Mouse (Mus musculus): ENCODE data around the gene Hist1h2bb. TPM values are rescaled to one million over a fixed set of nuclear protein-coding genes. Genes with fewer than 3 reads are reported as not detected.

Gene Hist1h2bb
- polyA plus RNA-seq, 1 experiment from 2014 or later = 3.4 TPM

DNA sequence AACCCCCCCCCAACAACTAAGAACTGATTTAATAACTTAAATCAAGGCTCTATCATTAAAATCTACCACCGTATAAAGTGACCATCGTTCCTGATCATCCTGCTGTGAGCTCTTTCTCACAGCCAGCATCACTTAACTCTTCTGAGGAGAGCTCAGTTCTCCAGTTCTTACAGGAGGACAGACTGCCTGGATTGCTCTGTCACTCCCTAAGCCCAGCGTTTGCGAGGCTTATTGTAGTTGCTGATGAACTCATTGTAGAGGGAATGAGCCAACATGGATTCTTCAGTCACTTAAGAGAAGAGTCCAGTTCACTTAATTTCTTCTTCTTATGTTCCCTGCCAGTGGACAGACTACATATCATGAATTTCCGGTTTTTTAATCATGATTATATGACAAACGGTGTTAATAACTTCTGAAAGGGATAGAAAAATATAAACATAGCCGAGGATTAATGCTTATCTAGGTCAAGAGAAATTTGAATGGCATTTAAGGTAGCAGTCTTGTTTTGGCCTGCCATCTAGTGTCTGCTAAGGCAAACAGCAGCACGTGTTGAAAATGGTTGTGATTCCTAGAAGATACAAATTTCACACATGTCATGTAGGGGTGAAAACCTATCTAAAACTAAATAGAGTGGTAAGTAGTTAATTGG lies 14.3 kb upstream of the Hist1h2bb start:
- Histone ChIP-seq H3K27me3 (ENCODE audit: control insufficient read depth, insufficient read depth, low read length) (no peaks in the 10 kb centered on the region), H3K9me3 (ENCODE audit: control insufficient read depth, low read length) (no peaks in the 10 kb centered on the region), H3K4me3 (ENCODE audit: low read depth, low read length) (no peak overlapping the region), H3K9ac (ENCODE audit: low read length) (no peak overlapping the region), H3K4me2 (ENCODE audit: low read depth, severe bottlenecking) (no peak overlapping the region), H3K36me3 (ENCODE audit: control insufficient read depth, insufficient read depth, low read length) (no peaks in the 10 kb centered on the region), H3K4me1 (ENCODE audit: control insufficient read depth, insufficient read depth, low read length) (no peaks in the 10 kb centered on the region), H3K27ac (replicated peaks; ENCODE audit: low read depth, low read length) (no peak overlapping the region)
- ATAC-seq (ENCODE audit: insufficient number of reproducible peaks, low FRiP score, low TSS enrichment, low read depth) (no peak), DNase-seq (ENCODE audit: low spot score) (peak; percentile 24)
- WGBS = 26% methylated on average over 8 of the region's 8 CpGs

DNA sequence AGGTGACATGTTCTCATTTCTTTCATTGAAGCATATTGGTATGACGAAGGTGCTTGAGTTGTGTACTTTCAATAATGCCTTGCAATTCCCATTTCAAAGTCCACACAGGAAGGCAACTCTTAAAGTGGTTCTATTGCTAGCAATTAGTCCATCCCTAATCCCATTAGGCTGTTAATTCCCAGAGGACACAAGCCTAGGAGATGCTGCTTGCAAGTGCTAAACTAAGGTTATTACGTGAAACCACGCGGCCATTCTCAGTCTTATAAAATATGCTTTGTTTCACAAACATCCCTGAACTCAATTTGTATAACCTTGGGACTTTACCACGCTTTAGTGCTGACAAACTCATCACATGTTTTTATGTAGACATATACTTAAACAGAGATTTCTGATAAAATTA lies 9.4 kb upstream of the Hist1h2bb start:
- H3K9me3 ChIP-seq (ENCODE audit: control insufficient read depth, low read length) = no peaks in the 10 kb centered on the region
- no peak overlapping the region for H3K27ac ChIP-seq (replicated peaks; ENCODE audit: low read depth, low read length)
- H3K4me2 ChIP-seq (ENCODE audit: low read depth, severe bottlenecking) = no peak overlapping the region
- no peaks in the 10 kb centered on the region for H3K4me1 ChIP-seq (ENCODE audit: control insufficient read depth, insufficient read depth, low read length)
- H3K4me3 ChIP-seq (ENCODE audit: low read depth, low read length) = no peak overlapping the region
- peak; percentile 18 for DNase-seq (ENCODE audit: low spot score)
- H3K36me3 ChIP-seq (ENCODE audit: control insufficient read depth, insufficient read depth, low read length) = no peaks in the 10 kb centered on the region
- H3K9ac ChIP-seq (ENCODE audit: low read length) = no peak overlapping the region
- no peaks in the 10 kb centered on the region for H3K27me3 ChIP-seq (ENCODE audit: control insufficient read depth, insufficient read depth, low read length)
- no peak for ATAC-seq (ENCODE audit: insufficient number of reproducible peaks, low FRiP score, low TSS enrichment, low read depth)
- 81% methylated on average over 5 of the region's 5 CpGs for WGBS

DNA sequence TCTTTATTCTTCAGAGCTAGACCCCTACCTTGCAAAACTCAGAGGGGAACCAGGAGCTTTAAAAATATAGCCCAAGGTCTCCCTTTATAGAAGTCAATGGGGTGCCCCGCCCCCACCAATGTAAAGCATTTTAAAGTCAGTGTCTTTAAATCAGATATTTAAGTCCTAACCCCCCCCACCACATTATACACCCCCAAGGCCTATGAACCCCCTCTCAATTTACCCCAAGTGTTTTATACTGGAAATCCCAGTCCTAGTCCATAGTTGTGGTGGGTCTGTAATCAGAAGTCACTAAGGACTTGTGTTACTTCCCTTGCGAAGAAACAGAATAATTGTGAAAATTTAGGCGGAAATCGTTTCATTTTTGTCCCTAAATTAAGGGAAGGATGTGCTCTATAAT lies 8.5 kb upstream of the Hist1h2bb start:
- WGBS = 27% methylated on average over 4 of the region's 4 CpGs
- Histone ChIP-seq H3K4me2 (ENCODE audit: low read depth, severe bottlenecking) (peak overlapping the region; percentile 70), H3K9ac (ENCODE audit: low read length) (peak overlapping the region; percentile 77), H3K9me3 (ENCODE audit: control insufficient read depth, low read length) (no peaks in the 10 kb centered on the region), H3K4me1 (ENCODE audit: control insufficient read depth, insufficient read depth, low read length) (no peaks in the 10 kb centered on the region), H3K27me3 (ENCODE audit: control insufficient read depth, insufficient read depth, low read length) (no peaks in the 10 kb centered on the region), H3K4me3 (ENCODE audit: low read depth, low read length) (peak overlapping the region; percentile 48; the same call in 1 of the 2 replicates), H3K27ac (replicated peaks; ENCODE audit: low read depth, low read length) (peak overlapping the region; percentile 99), H3K36me3 (ENCODE audit: control insufficient read depth, insufficient read depth, low read length) (no peaks in the 10 kb centered on the region)
- DNase-seq (ENCODE audit: low spot score) (peak; percentile 34), ATAC-seq (ENCODE audit: insufficient number of reproducible peaks, low FRiP score, low TSS enrichment, low read depth) (no peak)

DNA sequence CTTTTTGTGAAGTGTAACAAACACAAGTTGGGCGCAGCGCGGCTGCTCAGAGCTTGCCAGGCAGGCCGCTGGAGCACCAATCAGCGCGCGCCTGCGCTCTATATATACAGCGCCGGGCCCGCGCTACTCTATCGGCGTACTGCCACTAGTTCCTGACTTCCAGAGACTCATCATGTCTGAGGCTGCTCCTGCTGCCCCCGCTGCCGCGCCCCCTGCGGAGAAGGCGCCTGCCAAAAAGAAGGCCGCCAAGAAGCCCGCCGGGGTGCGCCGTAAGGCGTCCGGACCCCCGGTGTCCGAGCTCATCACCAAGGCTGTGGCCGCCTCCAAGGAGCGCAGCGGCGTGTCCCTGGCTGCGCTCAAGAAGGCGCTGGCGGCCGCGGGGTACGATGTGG lies 7.9 kb upstream of the Hist1h2bb start, which contains the start of gene Hist1h1c:
TSS of gene Hist1h1c (plus strand) at position 132 of the 392 bp plus-strand sequence.
- H3K4me2 ChIP-seq (ENCODE audit: low read depth, severe bottlenecking) = peak within 1 kb of the TSS; percentile 70
- H3K4me3 ChIP-seq (ENCODE audit: low read depth, low read length) = peak within 1 kb of the TSS; percentile 48
- H3K27ac ChIP-seq (replicated peaks; ENCODE audit: low read depth, low read length) = peak within 1 kb of the TSS; percentile 99
- ATAC-seq (ENCODE audit: insufficient number of reproducible peaks, low FRiP score, low TSS enrichment, low read depth) (peak; percentile 92), DNase-seq (ENCODE audit: low spot score) (peak; percentile 95)
- peak within 1 kb of the TSS; percentile 77 for H3K9ac ChIP-seq (ENCODE audit: low read length)
- H3K9me3 ChIP-seq (ENCODE audit: control insufficient read depth, low read length) = no peaks in the 10 kb centered on the region
- no peaks in the 10 kb centered on the region for H3K36me3 ChIP-seq (ENCODE audit: control insufficient read depth, insufficient read depth, low read length)
- under 1% methylated on average over 32 of the region's 38 CpGs for WGBS
- no peaks in the 10 kb centered on the region for H3K27me3 ChIP-seq (ENCODE audit: control insufficient read depth, insufficient read depth, low read length)
- no peaks in the 10 kb centered on the region for H3K4me1 ChIP-seq (ENCODE audit: control insufficient read depth, insufficient read depth, low read length)

DNA sequence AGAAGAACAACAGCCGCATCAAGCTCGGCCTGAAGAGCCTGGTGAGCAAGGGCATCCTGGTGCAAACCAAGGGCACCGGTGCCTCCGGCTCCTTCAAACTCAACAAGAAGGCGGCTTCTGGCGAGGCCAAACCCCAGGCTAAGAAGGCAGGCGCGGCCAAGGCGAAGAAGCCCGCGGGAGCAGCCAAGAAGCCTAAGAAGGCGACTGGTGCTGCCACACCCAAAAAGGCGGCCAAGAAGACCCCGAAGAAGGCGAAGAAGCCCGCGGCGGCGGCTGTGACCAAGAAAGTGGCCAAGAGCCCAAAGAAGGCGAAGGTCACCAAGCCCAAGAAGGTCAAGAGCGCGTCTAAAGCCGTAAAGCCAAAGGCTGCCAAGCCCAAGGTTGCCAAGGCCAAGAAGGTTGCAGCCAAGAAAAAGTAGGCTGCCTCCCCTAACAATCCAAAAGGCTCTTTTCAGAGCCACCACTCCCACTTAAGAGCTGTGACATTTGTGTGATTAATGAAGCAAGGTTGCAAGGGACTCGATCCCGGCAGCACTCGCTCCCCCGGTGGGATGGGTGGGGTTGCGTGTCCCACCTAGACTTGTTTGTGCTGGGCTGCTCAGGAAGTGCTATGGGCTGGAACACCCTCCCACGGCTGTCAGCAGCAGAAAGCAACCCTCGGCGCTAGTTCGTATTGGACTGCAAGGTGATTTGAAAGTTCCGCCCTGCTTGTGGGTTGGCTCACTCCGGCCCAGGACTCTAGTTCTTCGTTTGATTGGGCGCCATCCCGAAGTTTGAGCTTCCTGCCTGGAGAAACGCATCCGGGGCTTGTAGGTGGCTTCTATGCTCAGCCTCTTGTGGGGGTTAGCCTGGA lies 7.2 kb upstream of the Hist1h2bb start:
- Histone ChIP-seq H3K4me1 (ENCODE audit: control insufficient read depth, insufficient read depth, low read length) (no peaks in the 10 kb centered on the region), H3K4me3 (ENCODE audit: low read depth, low read length) (peak overlapping the region; percentile 48), H3K9ac (ENCODE audit: low read length) (peak overlapping the region; percentile 77), H3K36me3 (ENCODE audit: control insufficient read depth, insufficient read depth, low read length) (no peaks in the 10 kb centered on the region), H3K27ac (replicated peaks; ENCODE audit: low read depth, low read length) (peak overlapping the region; percentile 99), H3K27me3 (ENCODE audit: control insufficient read depth, insufficient read depth, low read length) (no peaks in the 10 kb centered on the region), H3K9me3 (ENCODE audit: control insufficient read depth, low read length) (no peaks in the 10 kb centered on the region), H3K4me2 (ENCODE audit: low read depth, severe bottlenecking) (peak overlapping the region; percentile 70)
- ATAC-seq (ENCODE audit: insufficient number of reproducible peaks, low FRiP score, low TSS enrichment, low read depth) (peak; percentile 88), DNase-seq (ENCODE audit: low spot score) (peak; percentile 97)
- WGBS = under 1% methylated on average over 39 of the region's 39 CpGs

DNA sequence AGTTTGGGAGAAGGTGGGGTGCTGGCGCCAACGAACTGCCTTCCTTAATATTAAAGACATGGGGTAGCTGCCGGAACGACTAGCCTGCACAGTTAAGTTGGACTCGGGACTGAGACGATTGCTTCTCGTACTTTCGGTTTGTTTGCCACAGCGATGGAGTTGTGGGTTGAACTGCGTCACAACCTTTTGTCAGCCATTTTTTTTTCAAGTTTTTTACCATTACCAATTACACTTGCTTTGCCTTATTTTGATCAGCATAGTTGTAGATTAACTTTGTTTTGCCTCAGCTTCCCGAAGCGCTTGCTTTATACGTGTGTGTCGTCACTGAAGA lies 6.6 kb upstream of the Hist1h2bb start:
- Histone ChIP-seq H3K36me3 (ENCODE audit: control insufficient read depth, insufficient read depth, low read length) (no peaks in the 10 kb centered on the region), H3K9ac (ENCODE audit: low read length) (peak overlapping the region; percentile 77), H3K9me3 (ENCODE audit: control insufficient read depth, low read length) (no peaks in the 10 kb centered on the region), H3K4me2 (ENCODE audit: low read depth, severe bottlenecking) (peak overlapping the region; percentile 70), H3K27ac (replicated peaks; ENCODE audit: low read depth, low read length) (peak overlapping the region; percentile 99), H3K27me3 (ENCODE audit: control insufficient read depth, insufficient read depth, low read length) (no peaks in the 10 kb centered on the region), H3K4me3 (ENCODE audit: low read depth, low read length) (peak overlapping the region; percentile 48), H3K4me1 (ENCODE audit: control insufficient read depth, insufficient read depth, low read length) (no peaks in the 10 kb centered on the region)
- under 1% methylated on average over 14 of the region's 14 CpGs for WGBS
- ATAC-seq (ENCODE audit: insufficient number of reproducible peaks, low FRiP score, low TSS enrichment, low read depth) (no peak), DNase-seq (ENCODE audit: low spot score) (no peak)

DNA sequence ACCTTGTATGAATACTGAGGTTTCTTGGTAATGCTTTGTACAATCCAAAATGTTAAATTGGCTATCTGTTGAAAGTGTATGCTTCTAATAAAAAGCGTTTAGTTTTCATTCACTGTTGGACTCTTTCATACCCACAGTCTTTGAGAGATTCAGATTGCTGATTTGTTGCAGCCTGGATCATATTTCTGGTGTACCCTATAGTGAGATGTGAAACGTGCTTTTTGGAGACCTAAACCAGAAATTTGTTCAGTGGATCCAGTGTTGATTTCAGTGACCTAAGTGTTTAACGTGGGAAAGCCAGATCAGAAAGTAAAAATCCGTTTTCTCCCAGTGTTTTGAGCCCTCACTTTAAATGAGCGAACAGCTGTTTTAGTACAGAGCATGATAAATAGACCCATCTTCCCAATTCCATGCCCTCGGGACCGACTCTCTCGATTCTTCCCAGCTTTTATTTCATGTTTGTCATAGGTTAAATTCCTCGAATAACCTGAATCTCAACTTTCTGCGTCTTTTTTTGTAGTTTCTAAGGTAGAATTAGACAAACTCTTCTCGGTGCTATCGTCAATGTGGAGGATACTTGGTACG lies 6.2 kb upstream of the Hist1h2bb start:
- no peaks in the 10 kb centered on the region for H3K27me3 ChIP-seq (ENCODE audit: control insufficient read depth, insufficient read depth, low read length)
- no peaks in the 10 kb centered on the region for H3K36me3 ChIP-seq (ENCODE audit: control insufficient read depth, insufficient read depth, low read length)
- peak overlapping the region; percentile 70 for H3K4me2 ChIP-seq (ENCODE audit: low read depth, severe bottlenecking)
- peak overlapping the region; percentile 48 for H3K4me3 ChIP-seq (ENCODE audit: low read depth, low read length)
- no peaks in the 10 kb centered on the region for H3K9me3 ChIP-seq (ENCODE audit: control insufficient read depth, low read length)
- peak overlapping the region; percentile 99 for H3K27ac ChIP-seq (replicated peaks; ENCODE audit: low read depth, low read length)
- ATAC-seq (ENCODE audit: insufficient number of reproducible peaks, low FRiP score, low TSS enrichment, low read depth) (no peak), DNase-seq (ENCODE audit: low spot score) (peak; percentile 38)
- peak overlapping the region; percentile 77 for H3K9ac ChIP-seq (ENCODE audit: low read length)
- 31% methylated on average over 13 of the region's 13 CpGs for WGBS
- no peaks in the 10 kb centered on the region for H3K4me1 ChIP-seq (ENCODE audit: control insufficient read depth, insufficient read depth, low read length)

DNA sequence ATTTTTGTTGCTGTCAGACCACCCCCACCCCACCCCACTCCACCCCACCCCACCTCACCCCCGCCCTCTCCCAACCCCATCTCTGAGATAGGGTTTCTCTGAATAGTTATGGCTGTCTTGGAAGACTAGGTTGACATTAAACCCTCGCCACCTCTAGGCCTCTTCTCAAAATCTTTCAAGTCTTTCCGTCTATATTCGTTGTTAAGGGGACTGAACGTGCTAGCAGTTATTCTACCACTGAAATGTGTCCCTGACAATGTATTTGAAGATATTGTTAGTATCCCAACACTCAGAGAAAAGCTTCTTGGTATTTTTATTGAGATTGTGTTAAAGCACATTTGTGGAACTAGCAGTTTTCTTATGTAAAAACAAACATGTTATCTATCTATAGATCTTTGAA lies 5.6 kb upstream of the Hist1h2bb start:
- Histone ChIP-seq H3K4me2 (ENCODE audit: low read depth, severe bottlenecking) (peak overlapping the region; percentile 70; the same call in 1 of the 2 replicates), H3K27ac (replicated peaks; ENCODE audit: low read depth, low read length) (peak overlapping the region; percentile 99; the same call in 1 of the 2 replicates), H3K4me1 (ENCODE audit: control insufficient read depth, insufficient read depth, low read length) (no peaks in the 10 kb centered on the region), H3K9ac (ENCODE audit: low read length) (no peak overlapping the region), H3K27me3 (ENCODE audit: control insufficient read depth, insufficient read depth, low read length) (no peaks in the 10 kb centered on the region), H3K36me3 (ENCODE audit: control insufficient read depth, insufficient read depth, low read length) (no peaks in the 10 kb centered on the region), H3K9me3 (ENCODE audit: control insufficient read depth, low read length) (no peaks in the 10 kb centered on the region), H3K4me3 (ENCODE audit: low read depth, low read length) (peak overlapping the region; percentile 48; the same call in 1 of the 2 replicates)
- DNase-seq (ENCODE audit: low spot score) (peak; percentile 21), ATAC-seq (ENCODE audit: insufficient number of reproducible peaks, low FRiP score, low TSS enrichment, low read depth) (no peak)
- WGBS = 66% methylated on average over 5 of the region's 5 CpGs
